Mouse (Mus musculus): ENCODE results near the gene Asns.

DNA sequence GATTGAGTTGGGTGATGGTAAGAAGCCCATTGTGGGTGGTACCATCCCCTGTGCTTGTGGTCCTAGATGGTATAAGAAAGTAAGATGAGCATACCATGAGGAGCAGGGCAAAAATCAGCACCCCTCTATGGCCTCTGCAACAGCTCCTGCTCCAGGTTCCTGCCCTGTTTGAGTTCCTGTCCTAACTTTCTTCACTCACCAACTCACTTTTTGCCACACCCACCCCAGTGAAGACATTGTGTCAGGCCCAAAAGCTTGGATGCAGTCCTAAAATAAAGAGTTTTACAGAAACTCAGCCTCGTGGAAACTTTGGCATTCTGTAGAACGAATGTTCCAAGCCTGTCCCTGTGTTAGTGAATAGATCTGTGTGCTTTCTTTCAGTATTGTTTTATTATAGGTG is 36.1 kb upstream of the Asns start:
- TF ChIP-seq CTCF (IDR thresholded peaks at IDR 0.05; ENCODE audit: low read depth, low read length) (no peak), POLR2A (IDR thresholded peaks at IDR 0.05; ENCODE audit: extremely low read depth, insufficient read depth, low read length) (no peak)
